Mouse (Mus musculus): ENCODE results near the gene Wnt11. TPM values are rescaled to one million over a fixed set of nuclear protein-coding genes. Genes with fewer than 3 reads are reported as not detected.

Wnt11 gene
- polyA plus RNA-seq, 1 experiment from 2014 or later: 0.12 TPM

GRCm38 (mm10) chr7:98794444-98794843 lies 40.5 kb upstream of the Wnt11 start:
- TF ChIP-seq EP300 (IDR thresholded peaks at IDR 0.05; ENCODE audit: low read depth) (no peak), CTCF (IDR thresholded peaks at IDR 0.05; ENCODE audit: low read depth) (no peak)
- Histone ChIP-seq H3K4me3 (ENCODE audit: low read depth, low read length) (no peak overlapping the region), H3K4me1 (ENCODE audit: insufficient read depth) (no peaks in the 10 kb centered on the region), H3K4me2 (ENCODE audit: low read depth, low read length) (no peak overlapping the region), H3K27ac (ENCODE audit: low read depth) (no peak overlapping the region), H3K36me3 (replicated peaks; ENCODE audit: insufficient read depth, low read length) (no peaks in the 10 kb centered on the region), H3K9me3 (ENCODE audit: low read length) (no peaks in the 10 kb centered on the region), H3K9ac (replicated peaks) (no peak overlapping the region), H3K27me3 (ENCODE audit: insufficient read depth, low read length) (no peaks in the 10 kb centered on the region)
- ATAC-seq: no peak
- WGBS (ENCODE audit: insufficient replicate concordance): 63% methylated on average over 3 of the region's 3 CpGs
- no peak for DNase-seq

GRCm38 (mm10) chr7:98795637-98796036 lies 39.3 kb upstream of the Wnt11 start:
- no peak for TF ChIP-seq EP300 (IDR thresholded peaks at IDR 0.05; ENCODE audit: low read depth)
- no peak for TF ChIP-seq CTCF (IDR thresholded peaks at IDR 0.05; ENCODE audit: low read depth)
- Histone ChIP-seq H3K9ac (replicated peaks) (no peak overlapping the region), H3K9me3 (ENCODE audit: low read length) (no peaks in the 10 kb centered on the region), H3K4me3 (ENCODE audit: low read depth, low read length) (no peak overlapping the region), H3K36me3 (replicated peaks; ENCODE audit: insufficient read depth, low read length) (no peaks in the 10 kb centered on the region), H3K27ac (ENCODE audit: low read depth) (no peak overlapping the region), H3K4me2 (ENCODE audit: low read depth, low read length) (no peak overlapping the region), H3K27me3 (ENCODE audit: insufficient read depth, low read length) (no peaks in the 10 kb centered on the region), H3K4me1 (ENCODE audit: insufficient read depth) (no peaks in the 10 kb centered on the region)
- ATAC-seq: no peak
- 85% methylated on average over 5 of the region's 5 CpGs for whole genome bisulfite sequencing (ENCODE audit: insufficient replicate concordance)
- no peak for DNase-seq

DNA sequence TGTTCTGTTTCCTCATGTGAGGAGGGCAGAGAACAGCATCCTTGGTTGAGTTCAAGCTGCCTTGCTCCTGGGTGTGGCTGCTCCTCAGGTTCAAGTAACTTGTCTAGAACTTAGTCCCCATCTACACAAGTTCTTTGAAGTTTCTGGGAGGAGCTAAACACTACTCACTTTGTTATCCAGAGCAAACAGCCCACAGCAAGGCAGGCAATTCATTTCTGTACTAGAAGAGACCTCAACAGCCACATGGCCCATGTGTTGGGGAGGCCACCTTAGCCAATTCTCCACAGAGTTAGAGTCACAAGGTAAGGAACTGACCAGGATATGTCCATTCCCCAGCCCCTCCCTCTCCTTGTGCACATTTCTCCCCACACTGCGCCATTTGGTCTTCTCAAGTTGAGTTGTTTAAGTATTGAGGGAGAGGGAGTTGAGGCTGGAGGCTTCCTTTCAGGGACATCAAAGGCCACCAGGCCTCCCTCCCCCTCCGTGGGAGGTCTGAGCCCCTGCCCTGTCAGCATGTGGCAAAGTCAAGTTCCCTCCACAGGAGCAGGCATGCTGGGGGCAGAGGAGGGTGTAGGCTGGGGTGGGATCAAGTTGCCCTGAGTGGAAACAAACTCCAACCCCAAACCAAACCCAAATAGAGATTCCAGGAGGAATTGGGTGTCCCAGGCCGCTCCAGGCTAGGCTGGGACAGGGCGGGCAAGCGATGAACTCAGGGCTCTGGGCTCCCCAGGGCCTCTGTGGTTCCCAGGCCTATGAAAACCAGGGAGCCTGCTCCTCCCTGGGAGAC lies 37.4 kb upstream of the Wnt11 start:
- Histone ChIP-seq H3K4me3 (ENCODE audit: low read depth, low read length) (no peak overlapping the region), H3K36me3 (replicated peaks; ENCODE audit: insufficient read depth, low read length) (no peaks in the 10 kb centered on the region), H3K9me3 (ENCODE audit: low read length) (no peaks in the 10 kb centered on the region), H3K4me1 (ENCODE audit: insufficient read depth) (no peaks in the 10 kb centered on the region), H3K27ac (ENCODE audit: low read depth) (no peak overlapping the region), H3K27me3 (ENCODE audit: insufficient read depth, low read length) (no peaks in the 10 kb centered on the region), H3K9ac (replicated peaks) (no peak overlapping the region), H3K4me2 (ENCODE audit: low read depth, low read length) (no peak overlapping the region)
- TF ChIP-seq EP300 (IDR thresholded peaks at IDR 0.05; ENCODE audit: low read depth): no peak
- TF ChIP-seq CTCF (IDR thresholded peaks at IDR 0.05; ENCODE audit: low read depth): no peak
- 56% methylated on average over 5 of the region's 5 CpGs for WGBS (ENCODE audit: insufficient replicate concordance)
- DNase-seq (no peak), ATAC-seq (no peak)

DNA sequence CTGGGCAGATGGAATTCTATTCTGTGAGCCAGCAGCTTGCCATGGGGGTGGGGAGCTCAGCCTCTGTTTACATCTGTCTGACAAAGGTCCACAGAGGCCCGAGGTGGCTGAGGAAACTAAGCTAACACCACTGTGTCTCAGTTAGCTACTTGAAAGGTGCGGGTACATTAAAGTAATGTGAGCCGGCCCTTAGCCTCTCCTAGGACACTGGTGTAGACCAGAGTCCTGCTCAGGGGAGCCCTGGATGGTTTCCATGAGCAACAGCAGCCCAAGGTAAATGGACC lies 36.8 kb upstream of the Wnt11 start:
- H3K27me3 ChIP-seq (ENCODE audit: insufficient read depth, low read length): no peaks in the 10 kb centered on the region
- ATAC-seq (no peak), DNase-seq (no peak)
- no peaks in the 10 kb centered on the region for H3K9me3 ChIP-seq (ENCODE audit: low read length)
- 65% methylated on average over 3 of the region's 3 CpGs for WGBS (ENCODE audit: insufficient replicate concordance)
- no peak overlapping the region for H3K27ac ChIP-seq (ENCODE audit: low read depth)
- H3K36me3 ChIP-seq (replicated peaks; ENCODE audit: insufficient read depth, low read length): no peaks in the 10 kb centered on the region
- no peak for TF ChIP-seq EP300 (IDR thresholded peaks at IDR 0.05; ENCODE audit: low read depth)
- TF ChIP-seq CTCF (IDR thresholded peaks at IDR 0.05; ENCODE audit: low read depth): no peak
- no peak overlapping the region for H3K9ac ChIP-seq (replicated peaks)
- no peaks in the 10 kb centered on the region for H3K4me1 ChIP-seq (ENCODE audit: insufficient read depth)
- no peak overlapping the region for H3K4me2 ChIP-seq (ENCODE audit: low read depth, low read length)
- H3K4me3 ChIP-seq (ENCODE audit: low read depth, low read length): no peak overlapping the region

GRCm38 (mm10) chr7:98800435-98800834 lies 34.5 kb upstream of the Wnt11 start:
- Histone ChIP-seq H3K9me3 (ENCODE audit: low read length) (no peaks in the 10 kb centered on the region), H3K27ac (ENCODE audit: low read depth) (no peak overlapping the region), H3K9ac (replicated peaks) (no peak overlapping the region), H3K4me3 (ENCODE audit: low read depth, low read length) (no peak overlapping the region), H3K4me2 (ENCODE audit: low read depth, low read length) (no peak overlapping the region), H3K27me3 (ENCODE audit: insufficient read depth, low read length) (no peaks in the 10 kb centered on the region), H3K36me3 (replicated peaks; ENCODE audit: insufficient read depth, low read length) (no peaks in the 10 kb centered on the region), H3K4me1 (ENCODE audit: insufficient read depth) (no peaks in the 10 kb centered on the region)
- TF ChIP-seq CTCF (IDR thresholded peaks at IDR 0.05; ENCODE audit: low read depth): no peak
- 54% methylated on average over 8 of the region's 8 CpGs for WGBS (ENCODE audit: insufficient replicate concordance)
- ATAC-seq (no peak), DNase-seq (no peak)

DNA sequence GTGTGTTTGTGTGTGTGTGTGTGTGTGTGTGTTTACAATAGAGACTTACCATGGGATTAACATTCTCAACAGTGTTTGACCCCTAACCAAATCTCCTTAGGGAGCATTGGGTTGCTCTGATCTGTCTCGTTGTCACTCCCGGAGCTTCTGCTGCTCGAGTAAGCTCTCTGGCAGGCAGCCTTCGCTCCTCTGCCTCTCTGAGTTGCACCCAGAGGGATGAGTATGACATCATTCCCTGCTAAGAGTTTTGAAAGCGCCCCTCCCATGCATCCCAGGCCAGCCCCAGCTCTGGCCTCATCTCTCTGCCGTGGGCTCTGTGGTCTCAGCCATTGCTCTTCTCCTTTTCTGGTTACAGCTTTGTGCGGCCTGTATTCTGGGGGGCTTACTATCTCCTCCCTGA lies 33.8 kb upstream of the Wnt11 start:
- no peaks in the 10 kb centered on the region for H3K27me3 ChIP-seq (ENCODE audit: insufficient read depth, low read length)
- no peaks in the 10 kb centered on the region for H3K36me3 ChIP-seq (replicated peaks; ENCODE audit: insufficient read depth, low read length)
- H3K4me3 ChIP-seq (ENCODE audit: low read depth, low read length): no peak overlapping the region
- H3K4me1 ChIP-seq (ENCODE audit: insufficient read depth): no peaks in the 10 kb centered on the region
- no peak for ATAC-seq
- WGBS (ENCODE audit: insufficient replicate concordance): 54% methylated on average over 7 of the region's 7 CpGs
- no peak overlapping the region for H3K4me2 ChIP-seq (ENCODE audit: low read depth, low read length)
- H3K9me3 ChIP-seq (ENCODE audit: low read length): no peaks in the 10 kb centered on the region
- H3K9ac ChIP-seq (replicated peaks): no peak overlapping the region
- no peak for DNase-seq
- no peak for TF ChIP-seq CTCF (IDR thresholded peaks at IDR 0.05; ENCODE audit: low read depth)
- TF ChIP-seq EP300 (IDR thresholded peaks at IDR 0.05; ENCODE audit: low read depth): no peak
- H3K27ac ChIP-seq (ENCODE audit: low read depth): no peak overlapping the region

- H3K4me3 ChIP-seq (ENCODE audit: low read depth, low read length): no peak overlapping the region
- H3K36me3 ChIP-seq (replicated peaks; ENCODE audit: insufficient read depth, low read length): no peaks in the 10 kb centered on the region
- 34% methylated on average over 9 of the region's 9 CpGs for WGBS (ENCODE audit: insufficient replicate concordance)
- H3K4me1 ChIP-seq (ENCODE audit: insufficient read depth): no peaks in the 10 kb centered on the region
- TF ChIP-seq EP300 (IDR thresholded peaks at IDR 0.05; ENCODE audit: low read depth): no peak
- TF ChIP-seq CTCF (IDR thresholded peaks at IDR 0.05; ENCODE audit: low read depth): no peak
- H3K27ac ChIP-seq (ENCODE audit: low read depth): no peak overlapping the region
- ATAC-seq (no peak), DNase-seq (no peak)
- H3K9ac ChIP-seq (replicated peaks): no peak overlapping the region
- H3K4me2 ChIP-seq (ENCODE audit: low read depth, low read length): no peak overlapping the region
- no peaks in the 10 kb centered on the region for H3K9me3 ChIP-seq (ENCODE audit: low read length)
- no peaks in the 10 kb centered on the region for H3K27me3 ChIP-seq (ENCODE audit: insufficient read depth, low read length)
These were observed 31.7 kb upstream of the Wnt11 start for GRCm38 (mm10) chr7:98803181-98803580.

Measured in liver, postnatal 0 days (tissue).